Mouse (Mus musculus) stomach, postnatal 0 days (tissue): ENCODE measurements at regions not wholly inside any gene's neighbourhood (a gene's known extent, or its start where the extent isn't known, plus 50 kb on each side); places are given as distances from the start of the nearest gene placed in this dataset.

Source experiments
- CTCF ChIP-seq: IDR thresholded peaks from 2 replicates; pipeline ENCODE4 v1.5.1; 2016; ENCODE audit warnings: antibody characterized with exemption, low read depth, mild to moderate bottlenecking, moderate library complexity
- EP300 ChIP-seq: optimal IDR thresholded peaks from 2 replicates; pipeline ENCODE3; 2016; ENCODE audit warnings: antibody characterized with exemption

DNA sequence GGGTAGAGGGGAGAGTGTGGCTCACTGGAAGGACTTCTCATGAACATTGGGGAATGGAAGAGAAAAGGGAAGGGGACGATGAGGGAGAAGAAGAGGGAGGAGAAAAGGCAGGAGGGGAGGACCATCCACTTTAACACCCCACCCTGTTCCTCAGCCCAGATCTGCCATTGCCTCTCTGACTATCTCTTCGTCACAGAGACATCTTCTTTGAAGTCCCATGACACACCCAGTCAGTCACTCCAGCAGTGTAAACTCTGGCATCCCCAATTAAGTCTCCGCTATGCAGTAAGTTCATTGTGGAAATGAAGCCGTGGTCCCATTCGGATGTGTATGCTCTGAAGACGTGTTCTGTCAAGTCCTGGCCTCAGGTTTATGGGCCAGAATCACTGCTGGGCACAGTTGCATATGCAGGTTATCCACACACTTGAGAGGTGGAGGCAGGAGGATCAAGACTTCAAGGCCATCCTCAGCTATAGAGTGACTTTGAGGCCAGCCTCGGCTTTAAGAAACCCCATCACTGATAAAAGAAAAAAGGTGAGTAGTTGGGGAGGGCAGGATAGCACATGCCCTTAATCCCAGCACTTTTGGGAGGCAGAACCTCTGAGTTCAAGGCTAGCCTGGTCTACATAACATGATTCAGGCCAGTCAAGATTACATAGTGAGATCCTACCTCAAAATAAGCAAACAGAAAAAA, 141.0 kb upstream of the Med13l start:
- TF ChIP-seq CTCF = no peak
- no peak for TF ChIP-seq EP300
